Mouse (Mus musculus) erythroblast, embryonic 14.5 days (primary cell): ENCODE measurements at regions not wholly inside any gene's neighbourhood (a gene's known extent, or its start where the extent isn't known, plus 50 kb on each side); places are given as distances from the start of the nearest gene placed in this dataset.

Experiments
- GATA1 ChIP-seq: IDR thresholded peaks from 2 replicates; pipeline ENCODE4 v1.6.1; 2012; ENCODE audit warnings: low read length, inconsistent platforms, mixed read lengths
- TAL1 ChIP-seq: IDR thresholded peaks from 3 replicates; pipeline ENCODE4 v1.6.1; 2012; ENCODE audit warnings: low read length, inconsistent platforms, mixed read lengths

DNA sequence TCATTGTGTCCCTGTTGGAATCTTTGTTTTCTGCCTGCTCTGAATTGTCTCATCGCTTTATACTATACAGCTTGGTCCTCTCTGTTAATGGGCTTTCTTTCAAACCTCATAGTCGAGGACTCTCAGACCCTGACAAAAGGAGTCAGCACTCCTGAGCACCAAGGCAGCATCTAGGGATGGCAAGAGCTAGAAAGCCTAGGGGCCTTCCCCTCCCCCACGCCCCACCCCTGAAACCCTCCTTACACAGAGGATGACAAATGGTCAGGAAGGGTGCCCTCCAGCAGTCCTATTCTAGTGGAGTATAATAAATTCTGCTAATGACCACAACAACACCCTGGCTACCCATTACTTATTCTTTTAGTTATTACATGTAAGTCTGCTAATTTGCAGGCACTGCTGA lies 74.4 kb downstream of the Tbx19 start:
- TF ChIP-seq TAL1, result no peak
- no peak for TF ChIP-seq GATA1
